ENCODE assay signal across 18 mouse cellular contexts in the genomic region with DNA sequence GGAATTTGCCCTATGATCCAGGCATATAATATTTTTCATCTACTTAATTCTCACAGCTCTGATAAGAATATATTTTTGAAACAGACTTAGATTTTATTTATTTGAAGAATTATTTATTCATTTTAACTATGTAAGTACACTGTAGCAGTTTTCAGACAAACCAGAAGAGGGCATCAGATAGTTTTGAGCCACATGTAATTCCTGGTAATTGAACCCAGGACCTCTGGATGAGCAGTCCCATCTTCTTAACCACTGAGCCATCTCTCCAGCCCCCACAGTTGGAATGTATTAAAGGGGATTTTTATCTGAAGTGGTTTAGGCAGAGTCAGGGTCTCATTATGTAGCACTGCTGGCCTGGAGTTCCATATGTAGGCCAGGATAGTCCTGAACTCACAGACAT. TPM values are rescaled to one million over a fixed set of nuclear protein-coding genes. Genes with fewer than 3 reads are reported as not detected.
"Had no signal": no experiment of that assay in that cellular context is flagged by ENCODE, and none has a peak within 500 bp of the region (broad histone marks: within the 10 kb centered on the region; RNA-seq: fewer than 3 reads in every experiment).

No protein-coding gene starts in this region.

RNA-seq across cellular contexts. Expression of gene Hbq1b, which starts 0.9 kb away (rescaled TPM):
- total RNA-seq: megakaryocyte, adult 5-6 weeks; monocyte, adult 5-6 weeks had no signal
- polyA plus RNA-seq: large intestine, adult 2 months; macrophage; testis, adult 2 months; urinary bladder, adult 2 months had no signal

RNA-seq across cellular contexts. Expression of gene Hba-a1, which starts 2.6 kb away (rescaled TPM):
- polyA plus RNA-seq: macrophage had no signal

RNA-seq across cellular contexts. Expression of gene Hba-x, which starts 9.7 kb away (rescaled TPM):
- total RNA-seq: layer of hippocampus, adult 8-10 months; layer of hippocampus, postnatal 10 days; layer of hippocampus, postnatal 36 days; left cerebral cortex, adult 8-10 months; left cerebral cortex, postnatal 14 days; left cerebral cortex, postnatal 4 days; megakaryocyte, adult 5-6 weeks; monocyte, adult 5-6 weeks; neutrophil, adult 5-6 weeks had no signal
- polyA plus RNA-seq: kidney, adult 2 months; large intestine, adult 2 months; macrophage; myocyte; testis, adult 2 months had no signal

RNA-seq across cellular contexts. Expression of gene Hba-a2, which starts 10.4 kb away (rescaled TPM):
- polyA plus RNA-seq: macrophage, myocyte had no signal

RNA-seq across cellular contexts. Expression of gene Hbq1a, which starts 14.0 kb away (rescaled TPM):
- total RNA-seq: megakaryocyte, adult 5-6 weeks; monocyte, adult 5-6 weeks; neutrophil, adult 5-6 weeks had no signal
- polyA plus RNA-seq: kidney, embryonic 14.5 days; kidney, postnatal 0 days; large intestine, adult 2 months; limb, embryonic 12.5 days; macrophage; testis, adult 2 months; urinary bladder, adult 2 months had no signal
